Mouse (Mus musculus) spleen, postnatal 4 days (tissue): ENCODE results near the gene Olfr376.

Source experiments
- DNase-seq, 2 experiments: peaks; one replicate each; pipeline ENCODE4 v3.0.0; 2022; ENCODE audit warnings: low spot score in 2 of 2

Gene Olfr376

DNA sequence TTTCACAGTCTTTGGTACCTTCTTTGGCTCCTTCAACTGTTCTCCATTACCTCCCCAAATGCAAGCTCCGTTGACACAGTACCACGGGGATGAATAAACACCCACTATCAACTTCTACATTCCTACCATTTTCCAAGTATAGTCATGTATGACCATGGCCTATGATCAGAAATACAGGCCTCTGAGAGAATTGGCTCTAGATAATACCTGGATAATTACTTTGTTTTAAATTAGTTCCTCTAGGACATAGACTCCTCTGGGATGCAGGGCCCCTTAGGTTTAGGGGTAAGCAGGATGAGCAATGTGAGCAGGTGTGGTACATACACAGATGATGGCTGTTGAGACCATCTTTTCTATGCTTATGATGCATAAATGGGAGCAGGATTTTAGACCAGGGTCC is at the start of gene Olfr376:
Olfr376 (plus strand) TSS at position 301 of the 400 bp plus-strand sequence.
- no peak for DNase-seq

DNA sequence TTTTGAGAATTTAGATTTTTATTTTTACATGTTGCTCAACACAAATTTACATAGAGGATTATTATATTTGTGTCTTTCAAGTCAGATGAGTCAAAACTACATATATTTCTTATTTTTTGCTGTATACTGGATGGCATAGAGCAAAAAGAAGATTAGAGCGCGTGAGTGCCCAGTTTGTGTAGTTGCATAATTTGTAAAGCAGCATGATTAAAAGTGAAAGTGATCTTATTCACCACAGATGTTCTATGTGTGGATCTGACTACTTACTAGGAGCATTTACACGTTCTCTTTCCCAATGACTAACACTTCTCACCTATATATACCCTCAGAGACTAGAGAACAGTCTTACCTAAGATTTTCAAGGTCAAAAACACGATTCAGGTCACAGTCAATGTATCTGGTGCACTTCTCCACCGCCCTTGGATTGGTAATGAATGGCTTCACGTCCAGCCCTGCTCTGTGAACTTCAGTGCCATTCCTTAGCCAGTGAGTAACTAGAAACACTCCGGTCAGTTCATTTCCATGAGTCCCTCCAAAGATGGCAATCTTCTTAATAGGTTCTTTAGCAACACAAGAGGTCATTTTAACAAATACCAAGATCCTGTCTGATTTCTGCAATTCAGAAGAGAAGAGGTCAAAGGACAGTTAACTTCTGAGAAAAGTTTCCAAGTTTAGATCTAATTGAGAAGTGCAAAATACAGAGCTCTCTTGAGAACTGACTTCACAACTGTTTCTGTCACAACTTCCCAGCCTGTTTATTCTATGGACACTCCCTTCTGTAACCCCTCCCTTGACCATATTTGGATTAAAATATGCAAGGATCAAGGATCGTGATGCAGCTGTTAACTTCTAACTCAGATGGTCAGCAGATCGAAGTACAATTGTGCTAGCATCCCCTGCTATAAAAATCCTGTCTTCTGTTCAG is 46.9 kb upstream of the Olfr376 start:
- DNase-seq = no peak

DNA sequence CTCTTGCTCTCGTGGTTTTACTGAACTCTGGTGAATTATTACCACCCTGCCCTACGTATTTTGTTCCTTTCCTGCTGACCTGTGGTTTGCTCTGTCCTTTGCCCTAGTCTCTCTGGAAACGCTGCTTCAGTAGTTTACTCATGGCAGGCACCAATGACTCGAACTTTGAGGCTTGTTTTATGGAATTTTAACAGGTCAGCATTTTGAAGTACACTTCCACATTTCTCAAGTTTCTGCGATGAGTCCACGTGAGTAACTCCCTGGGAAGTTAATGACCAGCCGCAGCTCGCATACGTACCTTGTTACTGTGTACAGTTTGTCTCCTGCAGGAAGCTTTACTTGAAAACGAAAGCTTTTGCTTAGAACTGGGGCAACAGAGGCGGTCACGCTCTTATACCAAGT is 44.6 kb upstream of the Olfr376 start:
- no peak for DNase-seq

DNA sequence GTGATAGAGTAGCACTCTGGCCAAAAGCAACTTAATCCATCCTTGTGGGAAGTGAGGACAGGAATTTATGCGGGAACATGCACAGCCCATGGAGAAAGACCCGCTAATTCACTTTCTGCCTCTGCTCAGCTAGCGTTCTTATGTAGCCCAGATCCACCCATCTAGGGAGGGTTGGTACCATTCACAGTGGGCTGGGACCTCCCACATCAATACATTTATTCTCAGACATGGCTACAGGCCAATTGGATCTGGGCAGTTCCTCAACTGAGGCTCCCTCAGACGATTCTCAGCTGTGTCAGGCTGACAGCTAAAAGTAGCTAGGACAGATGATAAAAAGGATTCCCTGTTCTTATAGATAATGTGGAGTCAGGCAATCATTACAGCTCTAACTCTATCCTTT is 43.7 kb upstream of the Olfr376 start:
- no peak for DNase-seq

DNA sequence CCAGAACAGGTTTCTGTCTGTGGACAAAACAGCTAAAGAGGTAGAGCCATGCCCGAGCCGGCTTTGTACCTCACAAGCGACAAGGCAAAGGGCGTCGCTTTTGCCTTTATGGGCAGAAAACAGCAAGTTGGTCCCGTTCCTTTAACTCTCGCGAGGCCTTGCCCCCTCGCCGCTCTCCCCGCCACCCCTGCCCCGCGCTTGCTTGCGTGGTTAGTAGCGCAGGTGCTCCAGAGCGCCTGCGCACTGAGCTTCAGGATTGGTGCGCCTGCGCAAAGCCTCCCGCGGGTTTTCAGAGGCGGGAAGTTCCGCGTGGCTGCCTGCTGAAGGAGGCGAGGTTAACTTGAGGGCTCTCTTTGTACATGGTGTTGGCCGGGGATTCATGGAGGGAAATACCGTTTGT is 41.6 kb upstream of the Olfr376 start, which contains the start of the genes Aspa, Gm49340 and Spata22:
Aspa (minus strand) TSS at position 155 of the 400 bp plus-strand sequence.
Gm49340 (plus strand) TSS at position 300 of the 400 bp plus-strand sequence.
Spata22 (plus strand) TSS at position 300 of the 400 bp plus-strand sequence.
- no peak for DNase-seq

- no peak for DNase-seq
Observed at GRCm38 (mm10) chr11:73333357-73333756, 37.7 kb upstream of the Olfr376 start.

DNA sequence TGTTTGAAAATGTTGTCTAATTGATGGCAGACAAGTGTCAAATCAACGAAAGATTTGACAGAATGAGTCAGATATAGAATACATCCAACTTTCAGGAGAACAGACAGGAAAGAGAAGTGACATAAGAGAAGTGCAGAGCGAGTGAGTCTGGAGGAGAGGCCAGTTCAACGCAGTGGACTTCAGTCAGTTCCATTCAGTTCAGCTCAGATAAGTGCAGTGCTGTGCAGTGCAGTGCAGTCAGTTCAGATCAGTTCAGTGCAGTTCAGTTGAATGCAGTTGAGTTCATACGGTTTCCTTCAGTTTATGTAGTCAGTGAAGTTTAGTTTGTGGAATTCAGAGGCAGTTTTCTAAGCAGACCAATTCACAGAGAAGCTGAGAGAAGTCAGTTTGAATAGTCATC is 34.1 kb upstream of the Olfr376 start:
- no peak for DNase-seq

GRCm38 (mm10) chr11:73350483-73350882 is 20.6 kb upstream of the Olfr376 start, which contains the start of gene Olfr20:
Gene Olfr20, plus strand, starts transcription at chr11:73350783.
- DNase-seq = no peak

DNA sequence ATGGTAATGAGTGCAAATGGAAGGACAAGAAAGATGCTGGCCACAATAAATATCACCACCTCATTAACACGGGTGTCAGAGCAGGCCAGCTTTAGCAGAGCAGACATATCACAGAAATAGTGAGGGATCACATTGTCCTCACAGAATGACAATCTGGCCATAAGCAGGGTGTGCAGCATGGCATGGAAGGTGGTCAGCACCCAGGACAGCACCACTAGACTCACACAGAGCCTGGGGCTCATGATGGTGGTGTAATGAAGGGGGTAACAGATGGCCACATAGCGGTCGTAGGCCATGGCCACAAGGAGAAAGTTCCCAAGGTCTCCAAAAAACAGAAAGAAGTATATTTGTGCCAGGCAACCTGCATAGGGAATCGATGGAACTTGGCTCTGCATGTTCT is 24.3 kb downstream of the Olfr376 start:
- DNase-seq = no peak

- DNase-seq = no peak
Observed at GRCm38 (mm10) chr11:73399514-73399913, 28.5 kb downstream of the Olfr376 start, which contains the start of gene Olfr1. Gene Olfr1, minus strand, starts transcription at chr11:73399614.
